Comparison of ENCODE assay signal across 8 mouse cellular contexts in genomic region chr4:154301466-154301881, GRCm38 (mm10). TPM values are rescaled to one million over a fixed set of nuclear protein-coding genes. Genes with fewer than 3 reads are reported as not detected.
DNase-seq lines count a peak whose midpoint lies in the region; ATAC-seq lines count a peak whose summit lies in the region.

Gene Arhgef16, minus strand, starts transcription at chr4:154301676.

- no peak; the same call in 1 of the 2 replicates for ATAC-seq in limb, embryonic 13.5 days (ENCODE audit: low FRiP score, low read depth)
- ATAC-seq in midbrain, embryonic 15.5 days (replicated peaks): peak; percentile 48; the same call in 1 of the 2 replicates

- no peaks in the 10 kb centered on the region for H3K36me3 ChIP-seq in limb, embryonic 13.5 days
- no peaks in the 10 kb centered on the region for H3K36me3 ChIP-seq in midbrain, embryonic 15.5 days (replicated peaks)

- peak within 1 kb of the TSS; percentile 95; the same call in 1 of the 2 replicates for H3K4me2 ChIP-seq in limb, embryonic 13.5 days (replicated peaks)
- H3K4me2 ChIP-seq in midbrain, embryonic 15.5 days: no peak within 1 kb of the TSS

- H3K9ac ChIP-seq in limb, embryonic 13.5 days: no peak within 1 kb of the TSS
- no peak within 1 kb of the TSS for H3K9ac ChIP-seq in midbrain, embryonic 15.5 days

- peak; percentile 9 to 32 for DNase-seq in spleen, postnatal 10 days (ENCODE audit: low spot score in 2 of 2)
- DNase-seq in spleen, postnatal 4 days (ENCODE audit: low spot score in 2 of 2): no peak
- DNase-seq in cerebellum, adult 11 months: peak; percentile 25
- peak; percentile 42 to 59 for DNase-seq in frontal cortex, postnatal 36 days (ENCODE audit: low spot score in 2 of 2)
- DNase-seq in kidney, adult 11 months: peak; percentile 68
- DNase-seq in thymus, postnatal 0 days (ENCODE audit: low spot score): peak; percentile 33

- H3K4me3 ChIP-seq in limb, embryonic 13.5 days: no peak within 1 kb of the TSS
- H3K4me3 ChIP-seq in midbrain, embryonic 15.5 days: no peak within 1 kb of the TSS

- H3K27ac ChIP-seq in limb, embryonic 13.5 days: no peak within 1 kb of the TSS
- H3K27ac ChIP-seq in midbrain, embryonic 15.5 days: no peak within 1 kb of the TSS

- WGBS in limb, embryonic 13.5 days: 27% methylated on average over 7 of the region's 7 CpGs
- WGBS in midbrain, embryonic 15.5 days: 25% methylated on average over 7 of the region's 7 CpGs

- H3K4me1 ChIP-seq in limb, embryonic 13.5 days: peaks cover 11% of the 10 kb centered on the region
- peaks cover 8% of the 10 kb centered on the region for H3K4me1 ChIP-seq in midbrain, embryonic 15.5 days

- H3K27me3 ChIP-seq in limb, embryonic 13.5 days: peaks cover 40% of the 10 kb centered on the region
- H3K27me3 ChIP-seq in midbrain, embryonic 15.5 days (replicated peaks): peaks cover 28% of the 10 kb centered on the region

- H3K9me3 ChIP-seq in limb, embryonic 13.5 days: no peaks in the 10 kb centered on the region
- no peaks in the 10 kb centered on the region for H3K9me3 ChIP-seq in midbrain, embryonic 15.5 days

RNA-seq across cellular contexts. Expression of gene Arhgef16, which starts in this region (rescaled TPM):
- 4.5 and 4.6 TPM in 2 replicates for polyA plus RNA-seq in limb, embryonic 13.5 days (2015; fragmentation: Nextera tagmentation; extraction: Ambion mirVana)
- polyA plus RNA-seq in midbrain, embryonic 15.5 days (2015; fragmentation: Nextera tagmentation; extraction: Ambion mirVana): 0.96 and 1.4 TPM in 2 replicates
- 18.2 and 19.5 TPM in 2 replicates for polyA plus RNA-seq in thymus, postnatal 0 days (2015; fragmentation: Nextera tagmentation; extraction: Ambion mirVana)

Comparison
In these comparisons a context has a peak if more than half of its experiments do, and no peak if none do; other contexts are left out.
1. DNase-seq: peak in spleen, postnatal 10 days (2 of 2), cerebellum, adult 11 months (single experiment), frontal cortex, postnatal 36 days (2 of 2), kidney, adult 11 months (single experiment) and thymus, postnatal 0 days (single experiment); none in spleen, postnatal 4 days (0 of 2).